Mouse (Mus musculus) midbrain, embryonic 13.5 days (tissue): ENCODE results near the gene Aoah. TPM values are rescaled to one million over a fixed set of nuclear protein-coding genes. Genes with fewer than 3 reads are reported as not detected.

Experiments
- ATAC-seq: fragments of 200-750 bp; cut with Nextera tagmentation; 2 replicates; pipeline ENCODE4 v1.8.0; 2017; ENCODE audit warnings: mild to moderate bottlenecking, moderate TSS enrichment, moderate library complexity
- H3K27ac ChIP-seq: fragments of 300-500 bp; sonication (generic); 2 replicates; pipeline ENCODE4 v1.5.1; 2015; ENCODE audit warnings: inconsistent platforms, mild to moderate bottlenecking, moderate library complexity
- H3K27me3 ChIP-seq: fragments of 300-500 bp; sonication (generic); 2 replicates; pipeline ENCODE4 v1.6.1; 2015; ENCODE audit warnings: mild to moderate bottlenecking, inconsistent platforms
- H3K36me3 ChIP-seq: fragments of 300-500 bp; sonication (generic); 2 replicates; pipeline ENCODE4 v1.6.1; 2015; ENCODE audit warnings: mild to moderate bottlenecking, inconsistent platforms
- H3K4me1 ChIP-seq: fragments of 300-500 bp; sonication (generic); replicated peaks from 2 replicates; pipeline ENCODE4 v1.6.1; 2015; ENCODE audit warnings: inconsistent platforms
- H3K4me2 ChIP-seq: fragments of 300-500 bp; sonication (generic); replicated peaks from 2 replicates; pipeline ENCODE4 v1.6.1; 2015; ENCODE audit warnings: moderate library complexity, mild to moderate bottlenecking, inconsistent platforms
- H3K4me3 ChIP-seq: fragments of 300-500 bp; sonication (generic); replicated peaks from 2 replicates; pipeline ENCODE4 v1.5.1; 2015; ENCODE audit warnings: mild to moderate bottlenecking, inconsistent platforms
- H3K9ac ChIP-seq: fragments of 300-500 bp; sonication (generic); replicated peaks from 2 replicates; pipeline ENCODE4 v1.6.1; 2015; ENCODE audit warnings: mild to moderate bottlenecking, inconsistent platforms
- H3K9me3 ChIP-seq: fragments of 300-500 bp; sonication (generic); 2 replicates; pipeline ENCODE4 v1.6.1; 2016; ENCODE audit warnings: mild to moderate bottlenecking, inconsistent platforms
- WGBS: fragments of 180-500 bp; shearing (Covaris S2); methylation state at CpG from one replicate; pipeline ENCODE4 v1.1.7; 2015; 5-methylcytosine and 5-hydroxymethylcytosine counted together
- polyA plus RNA-seq: library from polyadenylated mRNA; unstranded; fragments of >200 nt; fragmentation: Nextera tagmentation; extraction: Ambion mirVana; gene quantifications from 2 replicates; pipeline ENCODE4 v1.2.1, GENCODE M21; 2015

The Aoah gene
- polyA plus RNA-seq, 1 experiment from 2014 or later: 0.28 TPM

DNA sequence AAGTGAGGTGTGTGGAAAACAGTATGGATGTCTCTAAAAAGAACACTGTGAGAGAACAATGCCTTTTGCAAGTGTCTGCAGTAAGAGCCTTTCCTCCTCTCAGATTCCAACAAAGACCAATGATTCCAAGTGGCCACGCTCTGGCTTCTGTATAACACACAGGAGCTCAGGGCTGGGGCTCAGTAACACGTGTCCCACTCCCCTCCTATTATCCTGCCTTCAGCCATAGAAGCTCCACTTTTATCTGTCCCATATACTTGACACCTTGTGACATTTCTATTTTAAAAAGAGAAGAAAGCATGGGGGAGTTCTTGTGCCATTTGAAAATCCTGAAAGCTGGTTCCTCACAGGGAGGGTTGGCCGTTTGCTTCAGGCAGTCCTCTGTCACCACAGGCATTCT is 219.7 kb downstream of the Aoah start:
- Histone ChIP-seq H3K4me2 (no peak overlapping the region), H3K9ac (no peak overlapping the region), H3K27me3 (no peaks in the 10 kb centered on the region), H3K36me3 (no peaks in the 10 kb centered on the region), H3K27ac (no peak overlapping the region), H3K9me3 (no peaks in the 10 kb centered on the region), H3K4me3 (no peak overlapping the region), H3K4me1 (no peaks in the 10 kb centered on the region)
- WGBS: 60% methylated on average over 3 of the region's 3 CpGs
- no peak for ATAC-seq

DNA sequence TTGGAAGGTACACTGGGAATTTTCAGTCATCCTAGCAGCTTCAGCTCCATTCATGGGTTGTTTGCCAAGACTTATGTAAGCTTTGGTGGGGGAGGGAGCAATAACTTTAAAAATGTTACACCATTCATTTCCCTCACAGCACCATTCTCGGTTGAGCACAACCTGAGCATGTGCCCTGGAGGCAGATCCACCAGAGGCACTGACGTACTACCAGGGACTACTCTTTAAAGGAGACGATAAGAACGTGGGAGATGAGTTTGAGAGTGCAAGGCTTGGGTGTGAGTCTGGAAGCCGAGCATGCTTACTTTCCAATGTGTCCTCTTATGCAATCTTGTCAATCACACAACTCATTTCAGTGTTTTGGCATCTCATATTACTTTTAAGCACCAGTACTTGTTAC is 230.9 kb downstream of the Aoah start:
- no peaks in the 10 kb centered on the region for H3K36me3 ChIP-seq
- no peak for ATAC-seq
- H3K4me1 ChIP-seq: no peaks in the 10 kb centered on the region
- no peak overlapping the region for H3K9ac ChIP-seq
- no peak overlapping the region for H3K4me3 ChIP-seq
- H3K27ac ChIP-seq: no peak overlapping the region
- H3K27me3 ChIP-seq: no peaks in the 10 kb centered on the region
- H3K9me3 ChIP-seq: no peaks in the 10 kb centered on the region
- 89% methylated on average over 5 of the region's 5 CpGs for WGBS
- no peak overlapping the region for H3K4me2 ChIP-seq

DNA sequence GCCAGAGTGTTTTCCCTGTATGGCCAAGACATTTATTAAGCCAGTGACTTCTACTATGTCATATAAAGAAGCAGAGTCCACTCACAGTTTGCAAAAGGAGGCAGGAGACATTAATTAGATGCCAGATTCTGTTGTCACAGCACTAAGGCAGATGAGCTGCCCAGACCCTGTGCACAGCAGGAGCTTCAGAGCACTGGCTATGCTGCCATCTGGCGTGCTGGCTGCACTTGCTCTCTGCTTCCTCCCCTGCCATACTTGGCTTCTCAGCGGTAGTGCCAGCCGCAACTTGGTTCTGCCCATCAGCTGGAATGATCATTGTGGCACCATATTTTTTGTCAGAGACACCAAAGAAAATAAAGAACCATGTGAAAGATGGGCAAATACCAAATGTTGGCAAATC is 239.3 kb downstream of the Aoah start:
- H3K36me3 ChIP-seq: no peaks in the 10 kb centered on the region
- H3K27me3 ChIP-seq: no peaks in the 10 kb centered on the region
- peak; percentile 71 for ATAC-seq
- WGBS: 54% methylated on average over 3 of the region's 3 CpGs
- no peak overlapping the region for H3K4me2 ChIP-seq
- no peak overlapping the region for H3K27ac ChIP-seq
- no peaks in the 10 kb centered on the region for H3K9me3 ChIP-seq
- no peak overlapping the region for H3K9ac ChIP-seq
- H3K4me1 ChIP-seq: no peaks in the 10 kb centered on the region; the same call in 1 of the 2 replicates
- no peak overlapping the region for H3K4me3 ChIP-seq

DNA sequence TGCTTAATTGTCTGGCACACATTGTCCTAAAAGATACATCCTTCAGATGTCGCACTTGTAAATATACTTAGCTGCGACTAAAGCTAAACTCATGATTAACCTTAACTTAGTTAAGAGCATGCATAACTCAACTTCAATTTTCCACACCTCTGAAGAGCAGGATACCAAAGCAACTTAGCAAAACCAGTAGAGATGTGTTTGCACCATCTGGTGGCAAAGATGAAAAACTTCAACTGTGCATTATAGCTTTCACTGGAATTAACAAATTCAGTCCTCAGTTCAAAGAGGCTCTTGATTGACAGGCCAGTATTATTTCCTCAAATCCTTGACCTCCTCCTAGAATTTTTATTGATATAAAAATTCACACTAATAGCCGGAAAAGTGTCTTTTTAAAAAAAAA is 241.1 kb downstream of the Aoah start:
- peak; percentile 40; the same call in 1 of the 2 replicates for ATAC-seq
- WGBS: 71% methylated on average over 3 of the region's 3 CpGs
- Histone ChIP-seq H3K9ac (no peak overlapping the region), H3K27ac (no peak overlapping the region), H3K4me1 (no peaks in the 10 kb centered on the region; the same call in 1 of the 2 replicates), H3K27me3 (no peaks in the 10 kb centered on the region), H3K4me3 (no peak overlapping the region), H3K9me3 (no peaks in the 10 kb centered on the region), H3K4me2 (no peak overlapping the region), H3K36me3 (no peaks in the 10 kb centered on the region)

DNA sequence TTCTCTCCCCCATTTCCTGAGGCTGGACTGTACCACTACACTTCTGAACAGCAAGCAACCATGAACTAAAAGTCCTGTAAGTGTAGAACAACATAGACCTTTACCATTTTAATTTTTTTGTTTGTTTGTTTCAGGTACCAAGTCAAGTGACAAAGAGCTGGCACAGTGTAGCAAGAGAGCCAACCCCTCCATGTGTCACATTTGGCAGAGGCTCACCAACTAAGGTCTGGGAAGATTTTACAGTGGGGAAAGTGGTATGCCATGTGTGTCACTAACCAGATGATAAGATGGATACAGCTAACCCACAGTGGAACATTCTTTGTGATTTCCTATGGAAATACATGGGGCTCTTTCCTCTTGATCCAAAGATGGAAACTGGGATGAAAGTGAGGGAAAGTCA is 242.1 kb downstream of the Aoah start:
- Histone ChIP-seq H3K27me3 (no peaks in the 10 kb centered on the region), H3K27ac (no peak overlapping the region), H3K9ac (no peak overlapping the region), H3K4me3 (no peak overlapping the region), H3K4me2 (no peak overlapping the region), H3K36me3 (no peaks in the 10 kb centered on the region), H3K4me1 (no peaks in the 10 kb centered on the region; the same call in 1 of the 2 replicates), H3K9me3 (no peaks in the 10 kb centered on the region)
- no peak for ATAC-seq

DNA sequence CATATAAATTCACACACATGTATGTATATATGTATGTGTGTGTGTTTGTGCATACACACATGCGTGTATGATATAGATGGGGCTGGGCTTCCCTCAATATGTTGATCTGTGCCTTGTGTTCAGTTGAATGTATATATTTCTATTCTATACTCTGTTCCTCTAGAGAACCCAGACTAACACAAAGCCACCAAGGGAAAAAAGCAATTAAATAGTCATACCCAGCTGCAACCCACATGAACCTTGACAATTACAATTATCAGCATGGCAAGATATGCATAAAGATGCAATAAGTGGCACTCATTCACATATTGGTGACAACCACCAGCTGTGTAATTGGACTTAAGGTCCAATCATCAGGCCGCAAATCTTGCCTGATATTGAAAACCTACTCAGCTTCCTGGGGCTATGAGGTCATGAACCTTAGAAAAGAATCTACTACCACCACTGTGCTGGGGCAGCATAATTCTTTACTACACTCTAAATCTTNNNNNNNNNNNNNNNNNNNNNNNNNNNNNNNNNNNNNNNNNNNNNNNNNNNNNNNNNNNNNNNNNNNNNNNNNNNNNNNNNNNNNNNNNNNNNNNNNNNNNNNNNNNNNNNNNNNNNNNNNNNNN is 246.8 kb downstream of the Aoah start:
- Histone ChIP-seq H3K27ac (no peak overlapping the region), H3K27me3 (no peaks in the 10 kb centered on the region), H3K4me2 (no peak overlapping the region), H3K4me3 (no peak overlapping the region), H3K4me1 (no peaks in the 10 kb centered on the region), H3K9ac (no peak overlapping the region), H3K9me3 (no peaks in the 10 kb centered on the region), H3K36me3 (no peaks in the 10 kb centered on the region)
- no peak for ATAC-seq
- WGBS: 77% methylated on average over 2 of the region's 2 CpGs

DNA sequence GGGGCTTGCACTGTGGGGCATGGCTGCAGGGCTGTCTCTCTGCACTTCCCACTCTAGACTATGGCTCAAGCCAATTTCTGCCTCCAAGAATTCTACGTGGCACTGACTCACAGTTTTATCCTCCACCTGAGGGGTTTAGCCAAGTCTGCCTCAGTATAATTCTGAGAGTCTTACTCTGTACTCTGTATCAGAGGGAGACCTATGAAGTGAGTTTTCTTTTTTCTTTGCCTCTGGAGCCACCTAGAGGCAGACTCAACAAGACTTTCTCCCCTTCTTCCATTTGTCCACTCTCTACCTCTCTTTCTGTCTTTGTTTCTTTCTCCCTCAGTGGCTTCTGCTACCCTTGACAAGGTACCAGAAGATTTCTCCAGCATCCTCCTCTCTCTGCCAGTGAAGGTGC is 256.2 kb downstream of the Aoah start:
- 68% methylated on average over 1 of the region's 1 CpGs for WGBS
- ATAC-seq: 0 out of 2 replicates have a peak, but pooled peaks have one; percentile 56

DNA sequence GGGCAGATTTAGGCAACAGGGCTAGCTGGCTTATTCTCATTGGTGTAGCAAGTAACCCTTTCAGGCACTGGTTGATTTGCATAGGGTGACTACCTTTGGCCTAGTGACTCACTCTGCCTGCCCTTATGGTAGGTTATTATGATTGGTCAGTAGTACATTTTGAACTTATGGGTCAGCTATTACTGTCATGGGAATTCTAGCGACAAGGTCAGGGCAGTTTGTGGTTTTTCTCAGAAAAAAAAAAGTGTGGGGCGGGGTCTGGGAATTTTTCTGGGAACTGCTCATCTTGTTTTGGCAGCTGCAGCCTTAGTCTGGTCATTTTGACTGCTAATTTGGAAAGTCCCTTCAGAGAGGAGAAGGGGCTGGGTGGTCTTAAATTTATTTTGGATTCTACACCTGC is 272.1 kb downstream of the Aoah start:
- Histone ChIP-seq H3K36me3 (no peaks in the 10 kb centered on the region), H3K27me3 (no peaks in the 10 kb centered on the region), H3K4me2 (no peak overlapping the region), H3K4me1 (no peaks in the 10 kb centered on the region), H3K9me3 (no peaks in the 10 kb centered on the region), H3K9ac (no peak overlapping the region), H3K4me3 (no peak overlapping the region), H3K27ac (no peak overlapping the region)
- 78% methylated on average over 2 of the region's 2 CpGs for WGBS
- no peak for ATAC-seq

More for the DNA sequence above, 256.2 kb downstream of the Aoah start:
- Histone ChIP-seq H3K4me1 (no peaks in the 10 kb centered on the region), H3K27me3 (no peaks in the 10 kb centered on the region), H3K27ac (no peak overlapping the region), H3K4me2 (no peak overlapping the region), H3K9ac (no peak overlapping the region), H3K4me3 (no peak overlapping the region), H3K36me3 (no peaks in the 10 kb centered on the region), H3K9me3 (no peaks in the 10 kb centered on the region)

DNA sequence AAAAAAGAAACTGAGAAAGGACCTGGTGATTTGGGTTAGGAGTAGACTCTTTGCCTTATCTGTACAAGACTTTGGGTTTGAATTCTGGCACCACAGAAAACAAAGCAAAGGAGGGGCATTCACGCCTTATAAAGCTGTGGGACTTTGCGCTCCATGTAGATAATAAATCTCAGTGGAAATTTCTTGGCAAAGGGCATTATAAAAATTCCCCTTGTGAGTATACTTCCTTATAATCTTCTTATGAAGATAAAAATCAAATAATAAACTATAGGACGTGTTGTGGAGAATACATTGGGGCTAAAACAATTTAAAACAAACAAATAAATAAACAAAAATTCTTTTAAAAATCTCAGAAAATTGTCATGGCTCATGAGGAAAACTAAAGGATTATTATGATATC is 280.9 kb downstream of the Aoah start, which contains the start of gene Olfr1370:
Olfr1370 (minus strand) TSS at position 101 of the 400 bp plus-strand sequence.
- no peak within 1 kb of the TSS for H3K4me3 ChIP-seq
- WGBS: 80% methylated on average over 3 of the region's 3 CpGs
- no peaks in the 10 kb centered on the region for H3K4me1 ChIP-seq
- H3K9ac ChIP-seq: no peak within 1 kb of the TSS
- no peak within 1 kb of the TSS for H3K27ac ChIP-seq
- H3K36me3 ChIP-seq: no peaks in the 10 kb centered on the region
- H3K4me2 ChIP-seq: no peak within 1 kb of the TSS
- H3K27me3 ChIP-seq: no peaks in the 10 kb centered on the region
- ATAC-seq: no peak
- H3K9me3 ChIP-seq: no peaks in the 10 kb centered on the region

DNA sequence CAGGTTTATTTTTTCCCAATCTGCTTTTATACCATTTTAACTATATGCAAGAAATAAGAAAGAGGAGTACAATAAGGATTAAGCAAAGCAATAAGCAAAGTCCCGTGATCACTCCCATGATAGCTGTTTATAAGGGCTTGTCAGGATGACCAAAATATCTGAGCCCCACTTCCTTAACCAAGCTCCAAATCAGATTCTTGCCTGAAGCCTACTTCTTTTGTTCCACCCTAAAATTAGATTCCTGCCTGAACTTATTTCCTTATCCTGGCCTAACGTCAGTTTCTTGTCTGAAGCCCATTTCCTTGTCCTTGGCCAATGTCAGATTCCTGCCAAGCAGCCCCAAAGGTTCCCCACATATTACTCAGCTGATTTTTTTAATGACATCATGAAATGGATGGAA is 288.8 kb downstream of the Aoah start:
- H3K4me1 ChIP-seq: no peaks in the 10 kb centered on the region
- no peaks in the 10 kb centered on the region for H3K9me3 ChIP-seq
- H3K4me3 ChIP-seq: no peak overlapping the region
- ATAC-seq: no peak
- H3K4me2 ChIP-seq: no peak overlapping the region
- no peaks in the 10 kb centered on the region for H3K27me3 ChIP-seq
- no peaks in the 10 kb centered on the region for H3K36me3 ChIP-seq
- no peak overlapping the region for H3K27ac ChIP-seq
- WGBS: 76% methylated on average over 2 of the region's 2 CpGs
- no peak overlapping the region for H3K9ac ChIP-seq
